Mouse (Mus musculus): Measurements from ENCODE around the gene Eme1. TPM values are rescaled to one million over a fixed set of nuclear protein-coding genes. Genes with fewer than 3 reads are reported as not detected.
A peak's percentile ranks its signal among the peaks of the same experiment; 100 is the strongest.
"Not testable (repeated sequence)": the region's sequence is repeated elsewhere in the genome, so short reads cannot be mapped to it uniquely, and the experiment has no call there.

Eme1 gene
- polyA plus RNA-seq, 1 experiment, result not detected

DNA sequence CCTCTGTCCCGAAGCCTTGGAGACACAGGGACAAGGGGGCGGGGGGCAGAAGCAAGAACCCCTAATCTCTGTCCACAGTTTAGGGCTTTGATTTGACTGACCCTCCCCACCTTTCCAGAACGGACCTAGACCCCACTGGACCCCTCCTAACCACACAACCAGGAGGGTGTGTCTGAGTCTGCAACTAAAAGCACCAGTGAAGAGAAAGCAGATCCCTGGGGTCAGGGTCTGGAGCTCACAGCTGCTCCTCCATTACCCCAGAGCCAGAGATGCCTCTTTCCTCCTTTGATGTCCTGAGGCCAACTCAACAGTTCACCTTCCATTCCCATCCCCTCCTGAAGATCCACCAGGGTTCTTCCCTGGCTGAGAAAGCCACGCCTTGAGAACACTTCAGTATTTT, 22.5 kb upstream of the Eme1 start:
- Histone ChIP-seq H3K4me1 (ENCODE audit: control insufficient read depth, insufficient read depth, insufficient read length, low read length) (peaks cover 24% of the 10 kb centered on the region), H3K4me3 (ENCODE audit: insufficient read depth, low read depth, low read length) (peak overlapping the region; percentile 88), H3K27ac (replicated peaks; ENCODE audit: low read depth, low read length) (no peak overlapping the region)

DNA sequence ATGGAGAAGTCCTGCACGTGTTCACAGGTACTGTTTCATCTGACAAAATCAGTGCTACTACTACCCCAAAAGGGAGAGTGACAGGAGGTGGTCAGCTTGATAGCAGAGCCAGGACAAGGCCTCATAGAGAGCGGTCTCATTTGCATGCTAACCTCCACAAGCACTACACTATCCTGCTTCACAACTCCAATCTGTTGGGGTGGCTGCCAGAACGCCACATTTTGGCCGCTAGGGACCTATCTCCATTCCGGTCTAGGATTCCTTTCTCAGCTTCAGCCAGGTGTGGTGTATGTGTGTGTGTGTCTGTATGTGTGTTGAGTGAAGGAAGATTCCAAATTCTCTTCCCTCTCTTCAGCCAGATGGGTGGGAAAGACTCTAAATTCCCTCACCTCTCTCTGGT, 21.7 kb upstream of the Eme1 start:
- H3K4me1 ChIP-seq (ENCODE audit: control insufficient read depth, insufficient read depth, insufficient read length, low read length), result peaks cover 24% of the 10 kb centered on the region
- H3K4me3 ChIP-seq (ENCODE audit: insufficient read depth, low read depth, low read length), result peak overlapping the region; percentile 88; the same call in 1 of the 2 replicates
- no peak overlapping the region for H3K27ac ChIP-seq (replicated peaks; ENCODE audit: low read depth, low read length)

DNA sequence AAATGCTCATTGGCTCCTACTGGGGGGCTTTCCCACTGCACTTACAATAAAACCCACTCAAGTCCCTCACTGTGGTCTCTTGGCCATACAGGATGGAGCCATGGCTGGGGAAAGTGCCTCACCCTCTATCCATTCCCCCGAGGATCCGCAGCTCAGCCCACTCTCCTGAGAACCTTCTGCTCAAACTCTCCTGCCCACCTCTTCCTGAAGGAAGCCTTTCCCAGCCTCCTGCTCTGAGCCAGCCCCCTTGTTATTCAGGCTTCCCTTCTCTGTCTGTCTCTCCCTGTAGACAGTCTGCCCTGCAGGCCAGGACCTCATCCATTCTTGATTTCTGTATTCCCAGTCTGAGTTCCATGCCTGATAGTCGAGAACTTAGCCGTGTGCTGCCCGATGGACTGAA, 21.2 kb upstream of the Eme1 start:
- H3K4me3 ChIP-seq (ENCODE audit: insufficient read depth, low read depth, low read length), result peak overlapping the region; percentile 8; the same call in 1 of the 2 replicates

DNA sequence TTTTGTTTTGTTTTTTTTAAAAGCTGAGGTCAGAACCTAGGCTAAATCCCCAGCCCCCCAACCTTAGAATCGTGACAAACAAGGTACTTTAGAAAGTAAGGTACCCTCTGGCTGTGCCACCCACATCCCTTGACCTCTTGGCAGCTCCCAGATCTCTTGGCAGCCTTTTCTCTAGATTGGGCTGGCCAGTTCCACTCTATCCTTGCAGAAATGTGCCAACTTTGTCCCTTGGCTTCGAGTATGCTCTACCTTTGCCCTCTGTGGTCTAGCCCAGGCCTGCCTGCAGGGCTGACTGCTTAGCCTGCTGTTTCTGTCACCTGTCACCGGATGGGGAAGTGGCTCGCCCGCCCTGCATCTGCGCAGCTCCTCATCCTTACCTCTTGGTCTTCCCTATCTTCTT, 11.5 kb upstream of the Eme1 start:
- Histone ChIP-seq H3K4me3 (ENCODE audit: insufficient read depth, low read depth, low read length) (no peak overlapping the region), H3K27ac (replicated peaks; ENCODE audit: low read depth, low read length) (peak overlapping the region; percentile 44), H3K4me1 (ENCODE audit: control insufficient read depth, insufficient read depth, insufficient read length, low read length) (0 out of 2 replicates have a peak, but pooled peaks cover 4% of the 10 kb centered on the region)

More for the DNA sequence above, 21.2 kb upstream of the Eme1 start:
- peaks cover 24% of the 10 kb centered on the region for H3K4me1 ChIP-seq (ENCODE audit: control insufficient read depth, insufficient read depth, insufficient read length, low read length)
- no peak overlapping the region for H3K27ac ChIP-seq (replicated peaks; ENCODE audit: low read depth, low read length)

DNA sequence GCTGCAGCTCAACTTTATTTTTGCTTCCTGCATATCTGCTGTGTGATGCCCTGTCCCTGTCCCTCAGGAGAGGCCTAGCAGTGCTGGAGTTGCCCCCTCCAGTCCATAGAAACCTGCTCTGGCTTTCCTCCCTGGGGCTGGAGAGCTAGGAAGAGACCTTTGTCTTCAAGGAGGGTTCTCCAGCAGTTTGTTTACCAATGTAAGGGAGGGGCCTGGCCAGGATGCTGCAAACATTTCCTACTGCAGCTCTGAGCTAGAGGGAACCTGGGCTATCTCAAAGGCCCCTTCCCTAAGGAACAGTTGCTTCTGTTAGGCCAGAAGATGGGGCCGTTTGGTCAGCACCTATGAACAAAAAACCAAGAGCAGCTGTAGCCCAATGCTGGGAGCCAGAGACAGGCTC, 7.6 kb upstream of the Eme1 start:
- Histone ChIP-seq H3K4me1 (ENCODE audit: control insufficient read depth, insufficient read depth, insufficient read length, low read length) (0 out of 2 replicates have a peak, but pooled peaks cover 4% of the 10 kb centered on the region), H3K4me3 (ENCODE audit: insufficient read depth, low read depth, low read length) (no peak overlapping the region), H3K27ac (replicated peaks; ENCODE audit: low read depth, low read length) (no peak overlapping the region)

DNA sequence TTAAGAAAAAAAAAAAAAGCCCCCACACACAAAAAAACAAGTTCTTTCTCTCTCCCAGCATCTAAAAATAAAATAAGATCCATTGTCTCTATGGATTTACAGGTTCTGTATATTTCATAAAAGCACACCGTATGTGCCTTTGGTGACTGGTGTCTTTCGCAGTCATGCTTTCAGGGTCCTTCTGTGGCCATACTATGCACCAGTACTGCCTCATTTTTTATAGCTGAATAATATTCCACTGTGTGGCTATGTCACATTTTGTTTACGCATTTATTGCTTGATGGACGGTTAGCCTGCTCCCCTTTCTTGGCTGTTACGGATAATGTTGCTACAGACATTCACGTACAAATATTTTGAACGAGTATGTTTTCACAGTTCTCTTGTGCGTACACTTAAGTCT, 791 bp downstream of the Eme1 start:
- H3K4me3 ChIP-seq (ENCODE audit: insufficient read depth, low read depth, low read length), result no peak overlapping the region
- H3K4me1 ChIP-seq (ENCODE audit: control insufficient read depth, insufficient read depth, insufficient read length, low read length), result peaks cover 2% of the 10 kb centered on the region; the same call in 1 of the 2 replicates
- no peak overlapping the region for H3K27ac ChIP-seq (replicated peaks; ENCODE audit: low read depth, low read length)

DNA sequence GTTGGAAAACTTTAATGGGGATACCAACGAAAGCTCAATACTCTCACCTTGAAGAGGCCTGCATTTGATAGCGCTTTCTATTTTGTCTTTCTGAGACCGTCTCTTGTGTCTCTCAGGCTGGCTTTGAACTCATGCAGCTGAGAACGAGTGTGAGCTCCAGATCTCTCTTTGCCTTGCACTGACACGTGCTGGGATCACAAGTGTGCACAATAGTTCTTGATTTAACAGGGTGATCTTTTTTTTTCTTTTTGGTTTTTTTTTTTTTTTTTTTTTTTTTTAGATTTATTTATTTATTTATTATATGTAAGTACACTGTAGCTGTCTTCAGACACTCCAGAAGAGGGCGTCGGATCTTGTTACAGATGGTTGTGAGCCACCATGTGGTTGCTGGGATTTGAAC, 2.5 kb downstream of the Eme1 start:
- H3K4me1 ChIP-seq (ENCODE audit: control insufficient read depth, insufficient read depth, insufficient read length, low read length); H3K4me3 ChIP-seq (ENCODE audit: insufficient read depth, low read depth, low read length); H3K27ac ChIP-seq (replicated peaks; ENCODE audit: low read depth, low read length): not testable (repeated sequence)

DNA sequence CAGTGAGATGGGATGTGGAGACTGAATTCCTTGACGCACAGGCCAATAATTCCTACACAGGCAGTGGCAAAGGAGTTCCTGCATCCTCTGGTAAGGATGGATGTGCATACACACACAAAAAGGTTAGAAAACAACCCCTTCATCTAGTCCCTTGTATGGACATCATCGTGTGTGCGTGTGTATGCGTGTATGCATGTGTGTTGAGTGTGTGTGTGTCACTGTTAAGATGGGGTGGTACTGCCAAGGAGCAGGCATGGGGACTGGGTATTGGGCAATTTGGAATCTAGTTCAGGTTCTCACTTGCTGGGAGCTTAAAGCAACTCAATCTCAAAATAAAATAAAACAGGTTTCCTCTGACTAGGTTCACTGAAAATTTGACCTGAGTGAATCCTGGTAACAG, 7.3 kb downstream of the Eme1 start:
- Histone ChIP-seq H3K27ac (replicated peaks; ENCODE audit: low read depth, low read length) (no peak overlapping the region), H3K4me3 (ENCODE audit: insufficient read depth, low read depth, low read length) (no peak overlapping the region), H3K4me1 (ENCODE audit: control insufficient read depth, insufficient read depth, insufficient read length, low read length) (no peaks in the 10 kb centered on the region)

DNA sequence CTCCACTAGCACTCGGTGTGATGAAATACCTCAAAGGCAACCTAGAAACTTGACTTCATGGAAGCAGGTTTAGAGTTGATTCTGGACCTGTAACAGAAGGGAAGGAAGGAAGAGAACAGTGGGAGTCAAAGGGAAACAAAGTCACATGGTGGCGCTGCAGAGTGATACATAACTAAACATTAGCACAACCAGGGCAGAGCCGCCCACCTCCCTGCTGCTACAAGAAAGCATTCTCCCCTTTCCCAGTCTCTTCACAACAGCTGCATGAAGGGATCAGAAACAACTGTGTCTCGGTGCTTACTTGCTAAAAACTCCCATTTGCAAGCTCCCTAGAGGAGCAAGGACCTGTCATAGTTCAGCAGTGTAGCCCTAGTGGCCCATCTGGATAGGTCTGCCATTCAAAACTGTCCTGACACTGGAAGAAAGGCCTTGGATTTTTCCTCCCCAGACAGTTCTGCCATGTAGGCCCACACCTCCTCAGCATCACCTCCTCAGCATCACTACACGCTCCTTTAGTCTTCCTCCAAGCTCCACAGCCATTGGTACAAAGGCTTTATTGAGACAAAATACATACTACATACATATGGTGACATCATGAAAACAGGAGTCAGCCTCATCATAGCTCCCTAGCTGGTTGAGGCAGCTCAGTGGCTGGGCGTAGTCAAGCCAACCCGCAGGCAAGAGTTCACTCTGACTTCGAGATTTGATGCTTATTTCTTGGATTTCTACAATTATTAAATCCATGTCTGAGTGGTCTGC, 9.1 kb downstream of the Eme1 start:
- H3K27ac ChIP-seq (replicated peaks; ENCODE audit: low read depth, low read length), result no peak overlapping the region
- no peak overlapping the region for H3K4me3 ChIP-seq (ENCODE audit: insufficient read depth, low read depth, low read length)
- H3K4me1 ChIP-seq (ENCODE audit: control insufficient read depth, insufficient read depth, insufficient read length, low read length), result no peaks in the 10 kb centered on the region

DNA sequence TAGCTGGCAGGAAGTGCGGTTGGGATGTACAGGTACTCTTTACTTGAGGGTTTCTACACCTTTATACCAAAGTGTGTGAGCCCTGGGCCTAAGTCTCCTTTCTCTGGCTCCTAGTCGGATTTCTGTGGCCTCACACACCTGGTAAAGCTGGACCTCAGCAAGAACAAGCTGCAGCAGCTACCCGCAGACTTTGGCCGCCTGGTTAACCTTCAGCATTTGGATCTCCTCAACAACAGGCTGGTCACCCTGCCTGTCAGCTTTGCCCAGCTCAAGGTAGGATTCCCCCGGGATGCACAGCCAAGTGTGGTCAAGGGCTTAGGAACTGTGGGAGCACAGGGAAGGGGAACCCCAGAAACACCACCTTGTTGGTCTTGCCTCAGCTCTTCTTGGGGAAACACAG, 19.3 kb downstream of the Eme1 start:
- H3K4me1 ChIP-seq (ENCODE audit: control insufficient read depth, insufficient read depth, insufficient read length, low read length), result peaks cover 4% of the 10 kb centered on the region; the same call in 1 of the 2 replicates
- no peak overlapping the region for H3K27ac ChIP-seq (replicated peaks; ENCODE audit: low read depth, low read length)
- no peak overlapping the region for H3K4me3 ChIP-seq (ENCODE audit: insufficient read depth, low read depth, low read length)

DNA sequence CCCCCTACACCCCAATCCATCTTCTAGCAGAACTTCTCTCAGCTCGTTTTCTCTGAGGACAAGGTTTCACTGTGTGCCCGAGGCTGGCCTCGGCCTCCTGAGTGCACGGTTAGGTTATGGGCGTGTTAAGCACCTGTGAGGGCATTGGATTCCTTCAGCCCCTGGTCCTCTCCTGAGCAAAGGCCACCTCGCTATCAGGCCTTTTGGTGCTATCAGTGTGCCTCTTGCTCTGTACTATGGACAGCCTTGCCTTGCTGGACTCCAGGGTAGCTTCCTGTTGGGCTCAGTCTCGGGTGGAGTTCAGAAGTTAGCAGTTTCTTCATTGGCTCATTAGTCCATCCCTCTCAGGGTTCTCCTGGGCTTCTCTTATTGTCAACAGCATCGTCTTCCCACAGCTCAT, 20.8 kb downstream of the Eme1 start:
- Histone ChIP-seq H3K27ac (replicated peaks; ENCODE audit: low read depth, low read length) (no peak overlapping the region), H3K4me3 (ENCODE audit: insufficient read depth, low read depth, low read length) (no peak overlapping the region), H3K4me1 (ENCODE audit: control insufficient read depth, insufficient read depth, insufficient read length, low read length) (peaks cover 4% of the 10 kb centered on the region; the same call in 1 of the 2 replicates)

DNA sequence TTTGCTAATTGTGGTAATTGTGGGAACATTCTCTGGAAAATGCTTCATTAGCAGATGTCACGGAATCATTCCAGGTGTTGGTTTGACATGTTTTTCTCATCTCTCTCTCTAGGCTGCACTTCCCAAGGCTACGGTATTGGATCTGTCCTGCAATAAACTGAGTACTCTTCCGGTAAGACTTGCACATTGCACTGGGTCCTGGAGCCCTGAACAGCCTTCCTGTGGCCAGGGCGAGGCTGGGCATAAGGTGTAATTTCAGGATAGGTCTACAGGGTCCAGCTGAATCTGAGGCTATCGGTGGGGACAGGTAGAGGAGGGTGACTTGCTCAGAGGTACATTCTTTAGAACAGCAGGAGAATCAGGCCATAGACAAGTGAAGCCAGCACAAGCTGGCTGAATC, 21.8 kb downstream of the Eme1 start:
- Histone ChIP-seq H3K27ac (replicated peaks; ENCODE audit: low read depth, low read length) (no peak overlapping the region), H3K4me1 (ENCODE audit: control insufficient read depth, insufficient read depth, insufficient read length, low read length) (peaks cover 4% of the 10 kb centered on the region; the same call in 1 of the 2 replicates), H3K4me3 (ENCODE audit: insufficient read depth, low read depth, low read length) (no peak overlapping the region)

DNA sequence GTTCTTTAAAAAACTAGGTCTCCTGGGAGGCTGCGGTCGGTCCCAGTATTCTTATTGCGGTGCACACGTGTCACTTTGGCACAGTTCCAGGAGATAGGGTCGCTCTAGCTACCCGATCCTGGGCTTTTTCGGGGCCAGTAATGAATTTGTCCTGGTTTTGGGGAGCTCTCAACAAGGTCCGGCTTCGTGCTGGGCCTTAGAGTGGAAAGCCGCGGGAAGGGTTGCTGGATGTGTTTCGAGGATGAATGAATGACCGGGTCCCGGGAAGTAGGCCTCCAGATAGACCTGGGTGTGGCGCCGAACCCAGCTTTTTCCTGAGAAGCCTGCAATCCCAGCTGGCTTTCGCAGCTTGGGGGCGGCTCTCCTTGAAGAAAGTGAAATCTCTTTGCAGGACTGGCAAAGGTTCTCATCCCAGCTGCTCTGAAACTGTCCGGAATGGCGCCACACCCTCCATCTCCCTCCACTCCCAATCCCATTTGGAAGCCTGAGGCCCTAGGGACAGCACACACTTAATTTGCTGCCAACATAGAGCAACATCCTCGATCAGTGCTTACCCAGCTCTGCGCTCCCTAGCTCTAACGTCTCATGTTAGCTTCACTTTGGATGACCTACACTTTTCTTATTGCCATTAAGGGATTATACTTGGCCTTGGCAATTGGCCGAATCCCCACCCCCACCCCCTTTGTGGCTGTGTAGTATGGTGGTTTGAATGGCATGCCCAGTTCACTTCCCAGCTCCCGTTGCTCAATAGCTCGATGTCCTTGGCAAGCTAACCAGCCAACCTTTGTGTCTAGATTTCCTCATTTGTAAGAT, 23.4 kb downstream of the Eme1 start:
- Histone ChIP-seq H3K4me3 (ENCODE audit: insufficient read depth, low read depth, low read length) (peak overlapping the region; percentile 85), H3K27ac (replicated peaks; ENCODE audit: low read depth, low read length) (peak overlapping the region; percentile 82), H3K4me1 (ENCODE audit: control insufficient read depth, insufficient read depth, insufficient read length, low read length) (peaks cover 4% of the 10 kb centered on the region; the same call in 1 of the 2 replicates)

DNA sequence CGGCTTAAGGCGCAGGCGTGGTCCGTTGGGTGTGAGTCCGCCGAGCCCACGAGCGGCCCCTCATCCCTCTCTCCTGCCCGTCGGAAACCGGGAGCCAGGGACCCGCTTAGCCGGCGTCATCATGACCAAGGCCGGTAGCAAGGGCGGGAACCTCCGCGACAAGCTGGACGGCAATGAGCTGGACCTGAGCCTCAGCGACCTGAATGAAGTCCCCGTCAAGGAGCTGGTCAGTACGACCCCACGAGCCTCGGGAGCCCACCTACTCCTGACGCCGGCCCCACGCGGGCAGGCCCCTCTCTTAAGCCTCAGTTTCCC, 23.9 kb downstream of the Eme1 start:
- H3K4me3 ChIP-seq (ENCODE audit: insufficient read depth, low read depth, low read length), result peak overlapping the region; percentile 85
- peak overlapping the region; percentile 82 for H3K27ac ChIP-seq (replicated peaks; ENCODE audit: low read depth, low read length)
- peaks cover 4% of the 10 kb centered on the region; the same call in 1 of the 2 replicates for H3K4me1 ChIP-seq (ENCODE audit: control insufficient read depth, insufficient read depth, insufficient read length, low read length)

DNA sequence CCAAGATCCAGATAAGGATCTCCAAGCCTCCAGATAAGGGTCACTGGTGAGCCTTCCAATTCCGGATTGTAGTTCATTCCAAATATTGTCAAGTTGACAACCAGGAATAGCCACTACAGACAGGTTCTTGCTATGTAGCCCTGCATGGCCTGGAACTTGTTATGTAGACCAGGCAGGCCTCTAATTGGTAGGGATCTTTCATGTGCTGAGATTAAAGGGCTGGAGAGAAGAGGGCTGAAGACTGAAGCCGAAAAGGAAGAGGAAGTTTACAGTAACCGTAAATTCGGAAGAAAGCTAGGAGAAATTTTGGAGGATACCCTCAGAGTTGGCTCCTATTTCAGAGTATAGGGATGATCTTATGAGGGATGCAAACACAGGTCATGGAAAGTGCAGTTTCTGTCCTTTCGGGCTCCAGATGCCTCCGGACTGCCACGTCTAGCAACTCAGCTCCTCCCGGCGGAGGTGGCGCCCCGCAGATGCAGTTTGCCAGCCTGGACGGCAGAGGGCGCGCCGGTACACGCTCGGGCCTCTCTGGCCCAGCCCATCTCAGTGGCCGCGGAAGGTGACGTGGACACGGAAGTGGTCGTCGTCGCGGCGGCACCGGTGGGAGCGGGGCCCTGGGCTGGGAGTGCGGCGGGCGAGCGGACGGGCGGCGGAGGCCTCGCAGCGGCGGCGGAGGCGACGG, 24.4 kb downstream of the Eme1 start, which contains the start of gene Lrrc59:
Gene Lrrc59 (plus strand): TSS at position 569 of the 685 bp plus-strand sequence.
- H3K4me3 ChIP-seq (ENCODE audit: insufficient read depth, low read depth, low read length), result peak within 1 kb of the TSS; percentile 85
- peak within 1 kb of the TSS; percentile 82 for H3K27ac ChIP-seq (replicated peaks; ENCODE audit: low read depth, low read length)
- H3K4me1 ChIP-seq (ENCODE audit: control insufficient read depth, insufficient read depth, insufficient read length, low read length), result peaks cover 4% of the 10 kb centered on the region; the same call in 1 of the 2 replicates

Measured in brown adipose tissue, adult 24 weeks (tissue).